Mouse (Mus musculus) liver, adult 2 months (tissue): ENCODE data around the gene Adgre5.

ENCODE experiments used
- CTCF ChIP-seq: fragments of 200-500 bp; IDR thresholded peaks from 2 replicates; pipeline ENCODE4 v1.5.1; 2011; ENCODE audit warnings: low read depth, low read length, control low read depth
- POLR2A ChIP-seq: fragments of 200-500 bp; IDR thresholded peaks from 2 replicates; pipeline ENCODE4 v1.6.1; 2011; ENCODE audit warnings: low read length, control low read depth; ENCODE audit not compliant: insufficient read depth; ENCODE audit errors: extremely low read depth

DNA sequence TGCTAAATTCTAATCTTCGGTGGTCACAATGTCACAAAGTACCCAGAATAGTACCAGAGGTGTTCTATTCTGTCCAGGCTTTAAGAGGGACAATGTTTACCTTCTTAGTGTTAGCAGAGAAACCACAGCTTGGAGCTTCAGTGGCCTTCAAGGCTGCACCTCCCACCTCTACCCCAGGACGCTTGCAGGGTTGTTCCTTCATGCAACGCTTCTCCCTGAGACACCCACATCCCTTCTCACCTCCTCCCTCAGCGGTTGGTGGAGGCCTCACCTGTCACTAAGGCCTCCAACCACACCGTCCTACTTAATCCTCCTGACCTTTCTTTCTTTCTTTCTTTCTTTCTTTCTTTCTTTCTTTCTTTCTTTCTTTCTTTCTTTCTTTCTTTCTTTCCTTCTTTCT lies 17.2 kb upstream of the Adgre5 start:
- no peak for TF ChIP-seq CTCF
- no peak for TF ChIP-seq POLR2A
